Mouse (Mus musculus): Measurements from ENCODE around the gene Ech1. TPM values are rescaled to one million over a fixed set of nuclear protein-coding genes. Genes with fewer than 3 reads are reported as not detected.

The Ech1 gene
- polyA plus RNA-seq, 1 experiment, result 85.7 TPM

- Histone ChIP-seq H3K4me1 (ENCODE audit: control insufficient read depth, insufficient read depth, low read length) (peaks cover 20% of the 10 kb centered on the region), H3K4me3 (ENCODE audit: insufficient read depth, low read length) (no peak overlapping the region), H3K27ac (ENCODE audit: insufficient read depth, low read depth, low read length) (no peak overlapping the region)
- TF ChIP-seq POLR2A (IDR thresholded peaks at IDR 0.05; ENCODE audit: borderline replicate concordance, low read depth, low read length) (no peak), CTCF (IDR thresholded peaks at IDR 0.05; ENCODE audit: low read depth, low read length) (no peak)
These were observed 22.9 kb upstream of the Ech1 start for GRCm38 (mm10) chr7:28801901-28802670.

GRCm38 (mm10) chr7:28802846-28803588, 22.0 kb upstream of the Ech1 start:
- TF ChIP-seq CTCF (IDR thresholded peaks at IDR 0.05; ENCODE audit: low read depth, low read length) (no peak), POLR2A (IDR thresholded peaks at IDR 0.05; ENCODE audit: borderline replicate concordance, low read depth, low read length) (no peak)
- Histone ChIP-seq H3K27ac (ENCODE audit: insufficient read depth, low read depth, low read length) (no peak overlapping the region), H3K4me3 (ENCODE audit: insufficient read depth, low read length) (no peak overlapping the region), H3K4me1 (ENCODE audit: control insufficient read depth, insufficient read depth, low read length) (peaks cover 23% of the 10 kb centered on the region)

- Histone ChIP-seq H3K27ac (ENCODE audit: insufficient read depth, low read depth, low read length) (no peak overlapping the region), H3K4me3 (ENCODE audit: insufficient read depth, low read length) (no peak overlapping the region), H3K4me1 (ENCODE audit: control insufficient read depth, insufficient read depth, low read length) (peaks cover 24% of the 10 kb centered on the region)
- TF ChIP-seq POLR2A (IDR thresholded peaks at IDR 0.05; ENCODE audit: borderline replicate concordance, low read depth, low read length), result no peak
- TF ChIP-seq CTCF (IDR thresholded peaks at IDR 0.05; ENCODE audit: low read depth, low read length), result no peak
These were observed 21.3 kb upstream of the Ech1 start for GRCm38 (mm10) chr7:28803756-28804155.

GRCm38 (mm10) chr7:28806869-28807268, 18.1 kb upstream of the Ech1 start:
- Histone ChIP-seq H3K4me3 (ENCODE audit: insufficient read depth, low read length) (no peak overlapping the region), H3K27ac (ENCODE audit: insufficient read depth, low read depth, low read length) (no peak overlapping the region), H3K4me1 (ENCODE audit: control insufficient read depth, insufficient read depth, low read length) (peaks cover 22% of the 10 kb centered on the region)
- TF ChIP-seq POLR2A (IDR thresholded peaks at IDR 0.05; ENCODE audit: borderline replicate concordance, low read depth, low read length), result no peak
- 0 out of 2 replicates have a peak, but pooled peaks have one; percentile 29 for TF ChIP-seq CTCF (IDR thresholded peaks at IDR 0.05; ENCODE audit: low read depth, low read length)

GRCm38 (mm10) chr7:28807641-28808220, 17.3 kb upstream of the Ech1 start:
- H3K27ac ChIP-seq (ENCODE audit: insufficient read depth, low read depth, low read length), result peak overlapping the region; percentile 92
- peaks cover 20% of the 10 kb centered on the region for H3K4me1 ChIP-seq (ENCODE audit: control insufficient read depth, insufficient read depth, low read length)
- TF ChIP-seq CTCF (IDR thresholded peaks at IDR 0.05; ENCODE audit: low read depth, low read length) (no peak), POLR2A (IDR thresholded peaks at IDR 0.05; ENCODE audit: borderline replicate concordance, low read depth, low read length) (no peak)
- H3K4me3 ChIP-seq (ENCODE audit: insufficient read depth, low read length), result peak overlapping the region; percentile 77

- Histone ChIP-seq H3K4me3 (ENCODE audit: insufficient read depth, low read length) (peak within 1 kb of the TSS; percentile 77), H3K4me1 (ENCODE audit: control insufficient read depth, insufficient read depth, low read length) (peaks cover 20% of the 10 kb centered on the region), H3K27ac (ENCODE audit: insufficient read depth, low read depth, low read length) (peak within 1 kb of the TSS; percentile 92)
- no peak for TF ChIP-seq POLR2A (IDR thresholded peaks at IDR 0.05; ENCODE audit: borderline replicate concordance, low read depth, low read length)
- TF ChIP-seq CTCF (IDR thresholded peaks at IDR 0.05; ENCODE audit: low read depth, low read length), result no peak
These were observed 16.6 kb upstream of the Ech1 start, which contains the start of gene Hnrnpl for GRCm38 (mm10) chr7:28808221-28808941. Hnrnpl (plus strand) TSS chr7:28808541.

GRCm38 (mm10) chr7:28808957-28809393, 16.0 kb upstream of the Ech1 start:
- Histone ChIP-seq H3K4me3 (ENCODE audit: insufficient read depth, low read length) (peak overlapping the region; percentile 77), H3K4me1 (ENCODE audit: control insufficient read depth, insufficient read depth, low read length) (peaks cover 22% of the 10 kb centered on the region), H3K27ac (ENCODE audit: insufficient read depth, low read depth, low read length) (peak overlapping the region; percentile 92)
- no peak for TF ChIP-seq CTCF (IDR thresholded peaks at IDR 0.05; ENCODE audit: low read depth, low read length)
- no peak for TF ChIP-seq POLR2A (IDR thresholded peaks at IDR 0.05; ENCODE audit: borderline replicate concordance, low read depth, low read length)

GRCm38 (mm10) chr7:28809401-28810089, 15.5 kb upstream of the Ech1 start:
- peak overlapping the region; percentile 77 for H3K4me3 ChIP-seq (ENCODE audit: insufficient read depth, low read length)
- H3K4me1 ChIP-seq (ENCODE audit: control insufficient read depth, insufficient read depth, low read length), result peaks cover 25% of the 10 kb centered on the region
- no peak for TF ChIP-seq POLR2A (IDR thresholded peaks at IDR 0.05; ENCODE audit: borderline replicate concordance, low read depth, low read length)
- TF ChIP-seq CTCF (IDR thresholded peaks at IDR 0.05; ENCODE audit: low read depth, low read length), result no peak
- peak overlapping the region; percentile 92 for H3K27ac ChIP-seq (ENCODE audit: insufficient read depth, low read depth, low read length)
